Mouse (Mus musculus) gastrocnemius, postnatal 4 days (tissue): ENCODE measurements at regions not wholly inside any gene's neighbourhood (a gene's known extent, or its start where the extent isn't known, plus 50 kb on each side); places are given as distances from the start of the nearest gene placed in this dataset.

Experiments
- DNase-seq, 2 experiments: peaks; one replicate each; pipeline ENCODE4 v3.0.0; 2021 to 2022; ENCODE audit warnings: low spot score in 2 of 2, mixed read lengths in 2 of 2

GRCm38 (mm10) chr15:84616880-84617279 is 52.5 kb upstream of the Prr5 start:
- peak; percentile 79 to 82 for DNase-seq

GRCm38 (mm10) chr15:84613536-84614527 is 55.6 kb upstream of the Prr5 start:
- DNase-seq: peak; percentile 85 to 89

GRCm38 (mm10) chr15:84612961-84613360 is 55.3 kb upstream of the Rtl6 start:
- no peak for DNase-seq

- DNase-seq: no peak
These were observed 52.3 kb upstream of the Rtl6 start for GRCm38 (mm10) chr15:84609825-84610442.

GRCm38 (mm10) chr15:84609063-84609462 is 51.4 kb upstream of the Rtl6 start:
- no peak for DNase-seq
